Mouse (Mus musculus): ENCODE measurements around the gene Samd4b.

Gene Samd4b

GRCm38 (mm10) chr7:28359854-28360253 lies 238.1 kb downstream of the Samd4b start:
- no peak for DNase-seq (ENCODE audit: low read depth, low spot score)

- DNase-seq (ENCODE audit: low read depth, low spot score) = no peak
These were observed 239.5 kb downstream of the Samd4b start for GRCm38 (mm10) chr7:28358431-28358830.

GRCm38 (mm10) chr7:28357984-28358383 lies 240.0 kb downstream of the Samd4b start:
- no peak for DNase-seq (ENCODE audit: low read depth, low spot score)

DNA sequence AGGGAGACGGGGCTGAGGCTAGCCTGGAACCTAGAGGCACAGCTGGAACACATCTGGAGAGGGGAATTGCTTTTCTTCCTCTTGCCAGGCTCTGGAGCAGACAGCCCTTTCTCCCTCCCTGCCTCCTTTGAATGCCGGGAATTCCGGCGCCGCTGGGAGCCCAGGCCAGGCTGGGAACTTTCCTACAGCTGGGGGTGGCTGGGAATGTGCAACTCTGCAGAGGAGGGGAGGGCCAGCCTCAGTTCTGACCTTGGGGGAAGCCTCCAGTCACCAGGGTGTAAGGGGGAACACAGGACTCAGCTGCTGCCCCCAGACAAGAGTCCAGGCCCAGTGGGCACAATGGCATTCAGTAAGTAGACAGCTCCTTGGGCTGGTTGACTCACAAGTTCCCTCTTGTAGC lies 241.0 kb downstream of the Samd4b start:
- no peak for DNase-seq (ENCODE audit: low read depth, low spot score)

DNA sequence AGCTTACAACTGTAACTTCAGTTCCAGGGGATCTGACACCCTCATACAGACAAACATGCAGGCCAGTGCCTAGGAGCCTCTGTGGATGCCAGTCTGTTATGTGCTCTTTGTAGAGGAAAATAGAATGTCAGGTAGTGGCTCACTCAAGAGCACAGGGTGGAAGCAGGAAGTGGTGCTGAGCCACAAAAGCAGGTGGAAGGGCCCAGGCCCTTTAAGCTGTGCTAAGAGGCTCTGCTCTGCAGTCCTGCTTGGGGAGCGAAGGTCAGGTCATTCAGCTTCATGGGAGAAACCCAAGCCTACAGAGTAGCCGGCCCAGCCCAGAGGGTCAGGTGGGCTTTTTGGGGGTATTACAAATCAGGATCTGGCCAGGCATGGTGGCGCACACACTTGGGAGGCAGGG lies 242.7 kb downstream of the Samd4b start:
- no peak for DNase-seq (ENCODE audit: low read depth, low spot score)

- DNase-seq (ENCODE audit: low read depth, low spot score) = no peak
These were observed 243.3 kb downstream of the Samd4b start for GRCm38 (mm10) chr7:28354596-28354995.

GRCm38 (mm10) chr7:28354113-28354581 lies 243.8 kb downstream of the Samd4b start:
- DNase-seq (ENCODE audit: low read depth, low spot score) = no peak

GRCm38 (mm10) chr7:28353267-28353666 lies 244.7 kb downstream of the Samd4b start:
- no peak for DNase-seq (ENCODE audit: low read depth, low spot score)

DNA sequence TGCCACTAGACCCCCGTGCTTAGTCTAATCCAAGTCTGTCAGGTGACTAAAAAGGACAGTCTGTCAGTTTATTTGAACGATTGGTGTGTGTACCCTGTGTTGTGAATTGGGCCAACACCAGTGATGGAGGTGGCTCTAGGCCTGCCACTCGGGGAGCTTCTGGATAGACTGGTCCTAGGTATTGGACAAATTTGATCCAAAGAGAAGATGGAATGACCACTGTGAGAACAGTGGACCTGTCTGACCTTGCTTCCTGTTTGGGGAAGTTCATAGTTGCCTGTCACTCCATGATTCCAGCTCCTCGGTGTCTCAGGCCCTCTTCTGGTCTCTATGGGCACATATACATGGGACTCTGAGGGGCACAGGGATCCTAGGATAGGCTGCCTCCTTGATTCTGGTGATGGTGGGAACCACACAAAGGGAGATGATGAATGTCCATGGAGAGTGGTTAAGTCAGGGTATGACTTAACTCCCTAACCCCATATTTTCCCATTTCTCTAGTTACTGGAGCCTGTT lies 246.2 kb downstream of the Samd4b start:
- no peak for DNase-seq (ENCODE audit: low read depth, low spot score)

DNA sequence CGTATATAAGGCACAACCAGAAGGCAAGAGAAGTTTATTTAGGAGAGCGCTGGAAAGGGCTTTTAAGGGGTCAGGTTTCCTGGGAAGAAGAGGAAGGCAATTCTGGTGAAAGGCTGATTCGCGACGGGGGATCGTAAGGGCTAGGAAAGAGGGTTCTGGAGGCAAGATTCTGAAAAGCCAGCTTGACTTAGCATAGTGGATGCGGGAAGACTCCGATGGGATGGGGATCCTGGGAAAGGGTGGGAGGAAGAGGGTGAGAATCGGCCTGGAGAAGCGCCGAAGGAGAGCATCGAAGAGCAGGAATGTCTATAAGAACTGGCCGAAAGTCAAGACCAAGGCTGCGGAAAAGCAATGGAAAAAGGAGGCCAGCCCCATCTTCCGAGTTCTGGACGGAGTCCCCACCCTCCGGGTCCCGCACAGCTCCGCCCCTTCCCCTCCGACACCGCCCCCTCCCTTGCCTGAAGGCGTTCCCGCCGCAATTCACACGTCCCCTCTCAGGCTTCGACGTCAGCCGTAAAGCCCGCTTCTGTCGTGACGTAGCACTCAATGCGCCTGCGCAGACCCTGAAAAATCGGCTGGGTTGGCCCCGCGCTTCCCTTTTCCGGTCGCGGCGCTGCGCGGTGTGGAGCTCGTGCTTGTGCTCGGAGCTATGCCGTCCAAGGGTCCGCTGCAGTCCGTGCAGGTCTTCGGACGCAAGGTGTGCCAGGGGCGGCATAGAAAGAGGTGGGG lies 247.6 kb downstream of the Samd4b start, which contains the start of gene Rps16:
Gene Rps16 (plus strand): TSS at position 498 of the 729 bp plus-strand sequence.
- peak; percentile 99 for DNase-seq (ENCODE audit: low read depth, low spot score)

Measured in brain, adult 2 months (tissue).